Mouse (Mus musculus): ENCODE measurements around the gene Armt1.

DNA sequence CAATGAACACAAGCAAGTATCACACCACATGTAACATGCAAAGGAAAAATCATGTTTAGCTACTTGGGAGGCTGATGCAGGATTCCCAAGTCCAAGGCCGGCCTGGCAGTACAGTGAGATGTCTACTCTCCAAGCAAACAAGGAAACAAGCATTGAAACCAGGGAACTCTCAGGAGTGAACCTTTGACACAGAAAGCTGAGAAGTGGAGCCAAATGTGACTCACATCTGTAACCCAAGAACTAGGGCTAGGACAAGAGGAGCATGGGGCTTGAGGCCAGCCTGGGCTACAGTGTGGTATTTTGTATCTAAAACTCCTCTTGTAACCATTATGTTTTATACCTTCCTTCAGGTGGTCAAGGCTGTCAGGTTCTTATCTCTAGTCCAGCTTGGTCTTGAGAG, 25.1 kb upstream of the Armt1 start:
- TF ChIP-seq CTCF (IDR thresholded peaks at IDR 0.05) (no peak), EP300 (IDR thresholded peaks at IDR 0.05) (no peak)
